Mouse (Mus musculus) CH12.LX (cell line): ENCODE measurements around the gene Slc9a3r2. TPM values are rescaled to one million over a fixed set of nuclear protein-coding genes. Genes with fewer than 3 reads are reported as not detected.

Source experiments
- DNase-seq: peaks from one replicate; pipeline ENCODE4 v3.0.0-alpha.2; 2013; ENCODE audit errors: extremely low read depth
- H3K27ac ChIP-seq: 2 replicates; pipeline ENCODE4 v1.5.1; 2012; ENCODE audit warnings: low read depth, mild to moderate bottlenecking, control low read depth, moderate library complexity; ENCODE audit not compliant: insufficient read depth
- H3K27me3 ChIP-seq: replicated peaks from 2 replicates; pipeline ENCODE3; 2012; ENCODE audit warnings: inconsistent platforms
- H3K36me3 ChIP-seq, 2 experiments: replicated peaks in 1 of 2; 2 replicates each; pipeline versions ENCODE3 to v1.6.1; 2012; ENCODE audit warnings: inconsistent platforms in 1 of 2, low read length in 1 of 2, mild to moderate bottlenecking in 1 of 2, mixed read lengths in 1 of 2, moderate library complexity in 1 of 2; ENCODE audit not compliant: control insufficient read depth in 1 of 2, insufficient read depth in 1 of 2
- H3K4me1 ChIP-seq, 2 experiments: 2 replicates each; pipeline ENCODE4 v1.6.1; 2012; ENCODE audit warnings: inconsistent platforms in 1 of 2, moderate library complexity in 1 of 2; ENCODE audit not compliant: insufficient read depth in 2 of 2, control insufficient read depth in 1 of 2
- H3K4me2 ChIP-seq: 2 replicates; pipeline ENCODE4 v1.6.1; 2012; ENCODE audit warnings: low read depth, mild to moderate bottlenecking, control low read depth; ENCODE audit not compliant: poor library complexity, insufficient read depth, severe bottlenecking
- H3K4me3 ChIP-seq, 3 experiments: fragments of 150-350 bp in 1 of 3; sonication (generic) in 1 of 3; replicated peaks in 1 of 3; 2 replicates each; pipeline versions ENCODE3 to v1.5.1; 2011 to 2012; ENCODE audit warnings: low read depth in 2 of 3, low read length in 2 of 3, mild to moderate bottlenecking in 2 of 3, moderate library complexity in 2 of 3, control low read depth in 1 of 3, improper control_type of control experiment in 1 of 3, inconsistent platforms in 1 of 3, mixed read lengths in 1 of 3; ENCODE audit not compliant: poor library complexity in 1 of 3
- H3K79me2 ChIP-seq: replicated peaks from 2 replicates; pipeline ENCODE4 v1.6.1; 2012; ENCODE audit warnings: mild to moderate bottlenecking, moderate library complexity; ENCODE audit not compliant: control insufficient read depth, poor library complexity, insufficient read depth, severe bottlenecking; ENCODE audit errors: extremely low read depth
- H3K9ac ChIP-seq: 2 replicates; pipeline ENCODE4 v1.6.1; 2012; ENCODE audit warnings: low read depth, mild to moderate bottlenecking, control low read depth, moderate library complexity; ENCODE audit not compliant: insufficient read depth
- H3K9me3 ChIP-seq: replicated peaks from 2 replicates; pipeline ENCODE3; 2012; ENCODE audit warnings: low read length, inconsistent platforms, mixed read lengths
- CTCF ChIP-seq, 2 experiments: IDR thresholded peaks in 1 of 2; conservative IDR thresholded peaks in 1 of 2; 2 replicates each; pipeline ENCODE4 v1.5.1; 2011 to 2012; ENCODE audit warnings: low read depth in 2 of 2, low read length in 2 of 2, improper control_type of control experiment in 1 of 2, inconsistent platforms in 1 of 2, mild to moderate bottlenecking in 1 of 2, moderate library complexity in 1 of 2
- KAT2A ChIP-seq: IDR thresholded peaks from 2 replicates; pipeline ENCODE4 v1.6.1; 2012; ENCODE audit warnings: low read length, improper control_type of control experiment, inconsistent platforms; ENCODE audit not compliant: insufficient replicate concordance
- NELFE ChIP-seq: IDR thresholded peaks from 2 replicates; pipeline ENCODE4 v1.6.1; 2011; ENCODE audit warnings: low read depth, low read length, improper control_type of control experiment
- NRF1 ChIP-seq: IDR thresholded peaks from 2 replicates; pipeline ENCODE4 v1.6.1; 2014; ENCODE audit warnings: low read depth, mild to moderate bottlenecking, inconsistent platforms, low read length, improper control_type of control experiment, moderate library complexity
- POLR2AphosphoS2 ChIP-seq: IDR thresholded peaks from 2 replicates; pipeline ENCODE4 v1.6.1; 2011; ENCODE audit warnings: low read depth, low read length, improper control_type of control experiment
- RAD21 ChIP-seq: IDR thresholded peaks from 2 replicates; pipeline ENCODE4 v1.6.1; 2011; ENCODE audit warnings: low read depth, mild to moderate bottlenecking, low read length, improper control_type of control experiment, moderate library complexity
- SIN3A ChIP-seq: IDR thresholded peaks from 2 replicates; pipeline ENCODE4 v1.6.1; 2012; ENCODE audit warnings: low read length, improper control_type of control experiment, inconsistent platforms
- SMC3 ChIP-seq: IDR thresholded peaks from 2 replicates; pipeline ENCODE4 v1.6.1; 2011; ENCODE audit warnings: low read depth, low read length, improper control_type of control experiment
- TCF12 ChIP-seq: IDR thresholded peaks from 2 replicates; pipeline ENCODE4 v1.6.1; 2014; ENCODE audit warnings: low read depth, mild to moderate bottlenecking, inconsistent platforms, low read length, improper control_type of control experiment
- ZC3H11A ChIP-seq: IDR thresholded peaks from 2 replicates; pipeline ENCODE4 v1.6.1; 2012; ENCODE audit warnings: low read depth, mild to moderate bottlenecking, inconsistent platforms, low read length, improper control_type of control experiment
- ZKSCAN1 ChIP-seq: IDR thresholded peaks from 2 replicates; pipeline ENCODE4 v1.6.1; 2012; ENCODE audit warnings: low read depth, inconsistent platforms, low read length, improper control_type of control experiment, borderline replicate concordance
- dilution Hi-C: fragments of 300-500 bp; cut with MboI; formaldehyde crosslinking; loops from 2 replicates; pipeline ENCODE4 v1.14.3; 2020; ENCODE audit warnings: low sequenced_read_pairs; ENCODE audit not compliant: extremely low pct_unique_long_range_greater_than_20kb, extremely low pct_ligation_motif_present
- in situ Hi-C: fragments of 300-500 bp; cut with MboI; formaldehyde crosslinking; loops from 3 replicates; pipeline ENCODE4 v1.14.3; 2019; ENCODE audit warnings: low sequenced_read_pairs, low pct_ligation_motif_present, low pct_unique_long_range_greater_than_20kb, mixed read lengths
- polyA plus RNA-seq: library from polyadenylated mRNA; unstranded; fragments of >175 nt; gene quantifications from 2 replicates; pipeline ENCODE4 v1.2.1, GENCODE M21; 2012; ENCODE audit warnings: low read depth; ENCODE audit not compliant: insufficient read length
- total RNA-seq, 2 experiments: library from RNA; depleted of rRNA; stranded (reverse); fragments of 300-350 nt in 1 of 2; fragments of >200 nt in 1 of 2; gene quantifications; 2 replicates each; pipeline ENCODE4 v1.2.3; 2012 to 2014

Gene Slc9a3r2
- total and polyA plus RNA-seq, 3 experiments = 2.1 to 5.5 (median 4.8) TPM

GRCm38 (mm10) chr17:24596471-24597183 is 53.5 kb downstream of the Slc9a3r2 start:
- no peaks in the 10 kb centered on the region for H3K9me3 ChIP-seq
- no peaks in the 10 kb centered on the region for H3K27me3 ChIP-seq
- DNase-seq = no peak
- no peak overlapping the region for H3K27ac ChIP-seq
- H3K4me2 ChIP-seq = no peak overlapping the region
- H3K4me3 ChIP-seq = no peak overlapping the region
- H3K9ac ChIP-seq = no peak overlapping the region
- peaks cover 91 to 99% of the 10 kb centered on the region in 2 experiments for H3K36me3 ChIP-seq
- dilution Hi-C loops (no loop called here), in situ Hi-C loops (loop anchor here (5.0 kb wide), 1 partner anchor 56 kb away; the partner anchor contains the start of gene Slc9a3r2)
- TF ChIP-seq POLR2AphosphoS2 (no peak), NRF1 (no peak), SIN3A (no peak), ZKSCAN1 (no peak), ZC3H11A (no peak), TCF12 (no peak), KAT2A (no peak)
- H3K79me2 ChIP-seq = no peaks in the 10 kb centered on the region
- peaks cover 0 to 17% of the 10 kb centered on the region in 2 experiments; a peak in 2 of 4 replicates for H3K4me1 ChIP-seq

GRCm38 (mm10) chr17:24596073-24596466 is 54.1 kb downstream of the Slc9a3r2 start:
- H3K79me2 ChIP-seq = no peaks in the 10 kb centered on the region
- no peaks in the 10 kb centered on the region for H3K27me3 ChIP-seq
- H3K9me3 ChIP-seq = no peaks in the 10 kb centered on the region
- no peak for DNase-seq
- TF ChIP-seq POLR2AphosphoS2 = no peak
- TF ChIP-seq, all 38 proteins: peak for 0
- dilution Hi-C loops (no loop called here), in situ Hi-C loops (loop anchor here (5.0 kb wide), 1 partner anchor 56 kb away; the partner anchor contains the start of gene Slc9a3r2)
- Histone ChIP-seq H3K27ac (no peak overlapping the region), H3K9ac (no peak overlapping the region), H3K36me3 (peaks cover 91 to 99% of the 10 kb centered on the region in 2 experiments), H3K4me3 (no peak overlapping the region), H3K4me1 (peaks cover 0 to 12% of the 10 kb centered on the region in 2 experiments; a peak in 2 of 4 replicates), H3K4me2 (no peak overlapping the region)

GRCm38 (mm10) chr17:24595126-24596072 is 54.7 kb downstream of the Slc9a3r2 start:
- no peaks in the 10 kb centered on the region for H3K9me3 ChIP-seq
- no peaks in the 10 kb centered on the region for H3K79me2 ChIP-seq
- H3K9ac ChIP-seq = no peak overlapping the region
- dilution Hi-C loops = no loop called here
- H3K27me3 ChIP-seq = no peaks in the 10 kb centered on the region
- peaks cover 0 to 6% of the 10 kb centered on the region in 2 experiments; a peak in 1 of 4 replicates for H3K4me1 ChIP-seq
- DNase-seq = no peak
- no peak overlapping the region for H3K4me3 ChIP-seq
- TF ChIP-seq SMC3 (0 out of 2 replicates have a peak, but pooled peaks have one; percentile 7), RAD21 (peak; percentile 47), CTCF (conservative IDR thresholded peaks at IDR 0.05 in 1 of 2, IDR thresholded peaks at IDR 0.05 in 1 of 2; ENCODE audit: low read depth in 2 of 2, low read length in 2 of 2) (peak in 1 of 2 experiments; percentile 54; a peak in 2 of 4 replicates), NELFE (no peak)
- TF ChIP-seq, all 38 proteins: peak for 3
- in situ Hi-C loops = loop anchor here (5.0 kb wide), 1 partner anchor 57 kb away; the partner anchor contains the start of gene Slc9a3r2
- H3K4me2 ChIP-seq = no peak overlapping the region
- no peak overlapping the region for H3K27ac ChIP-seq
- H3K36me3 ChIP-seq = peaks cover 91 to 99% of the 10 kb centered on the region in 2 experiments
